Mouse (Mus musculus) frontal cortex, adult 2 months (tissue): Measurements from ENCODE around the gene Dyrk3. TPM values are rescaled to one million over a fixed set of nuclear protein-coding genes. Genes with fewer than 3 reads are reported as not detected.
"Not testable (repeated sequence)": the region's sequence is repeated elsewhere in the genome, so short reads cannot be mapped to it uniquely, and the experiment has no call there.

ENCODE experiments used
- DNase-seq, 2 experiments: peaks; one replicate each; pipeline ENCODE4 v3.0.0; 2022; ENCODE audit warnings: low spot score in 1 of 2; ENCODE audit errors: extremely low spot score in 1 of 2
- polyA plus RNA-seq: library from polyadenylated mRNA; depleted of rRNA; stranded (reverse); fragments of >200 nt; gene quantifications from 2 replicates; pipeline ENCODE4 v1.2.3, GENCODE M21; 2012

Gene Dyrk3
- polyA plus RNA-seq, 1 experiment, result 5.0 TPM

GRCm38 (mm10) chr1:131159573-131160327 lies 21.6 kb upstream of the Dyrk3 start:
- not testable (repeated sequence) for DNase-seq

GRCm38 (mm10) chr1:131155456-131155855 lies 17.3 kb upstream of the Dyrk3 start:
- peak in 1 of 2 experiments; percentile 58 for DNase-seq

GRCm38 (mm10) chr1:131153018-131153629 lies 15.0 kb upstream of the Dyrk3 start, which contains the start of gene Eif2d:
Gene Eif2d (plus strand): TSS chr1:131153181.
- DNase-seq, result peak; percentile 58 to 92

GRCm38 (mm10) chr1:131149496-131149895 lies 11.4 kb upstream of the Dyrk3 start:
- DNase-seq, result no peak

- DNase-seq, result no peak
Measured at GRCm38 (mm10) chr1:131146181-131146614, 8.1 kb upstream of the Dyrk3 start.

GRCm38 (mm10) chr1:131145222-131145621 lies 7.1 kb upstream of the Dyrk3 start:
- not testable (repeated sequence) for DNase-seq

- DNase-seq, result no peak
Measured at GRCm38 (mm10) chr1:131142472-131142871, 4.3 kb upstream of the Dyrk3 start.

GRCm38 (mm10) chr1:131141449-131141848 lies 3.3 kb upstream of the Dyrk3 start:
- DNase-seq, result no peak

- DNase-seq, result no peak
Measured at GRCm38 (mm10) chr1:131139102-131140095, 1.3 kb upstream of the Dyrk3 start.

- no peak for DNase-seq
Measured at GRCm38 (mm10) chr1:131137717-131138118, 422 bp downstream of the Dyrk3 start.

GRCm38 (mm10) chr1:131137111-131137510 lies 1.0 kb downstream of the Dyrk3 start:
- no peak for DNase-seq

- DNase-seq, result no peak
Measured at GRCm38 (mm10) chr1:131135960-131136629, 2.0 kb downstream of the Dyrk3 start.

GRCm38 (mm10) chr1:131134942-131135522 lies 3.1 kb downstream of the Dyrk3 start:
- peak in 1 of 2 experiments; percentile 47 for DNase-seq

- DNase-seq, result no peak
Measured at GRCm38 (mm10) chr1:131134231-131134630, 3.9 kb downstream of the Dyrk3 start.

- DNase-seq, result peak; percentile 41 to 76
Measured at GRCm38 (mm10) chr1:131125987-131126744, 12.0 kb downstream of the Dyrk3 start.

- no peak for DNase-seq
Measured at GRCm38 (mm10) chr1:131123522-131124265, 14.4 kb downstream of the Dyrk3 start.

- peak in 1 of 2 experiments; percentile 31 for DNase-seq
Measured at GRCm38 (mm10) chr1:131121987-131122386, 16.2 kb downstream of the Dyrk3 start.

- no peak for DNase-seq
Measured at GRCm38 (mm10) chr1:131119026-131119425, 19.1 kb downstream of the Dyrk3 start.
